Mouse (Mus musculus) cortical plate, adult 2 months (tissue): ENCODE results near the gene Lrrc32.

Experiments
- CTCF ChIP-seq: fragments of 200-500 bp; IDR thresholded peaks from 2 replicates; pipeline ENCODE4 v1.5.1; 2011; ENCODE audit warnings: mild to moderate bottlenecking, control low read depth, low read length; ENCODE audit not compliant: insufficient read depth; ENCODE audit errors: extremely low read depth
- POLR2A ChIP-seq: fragments of 200-500 bp; IDR thresholded peaks from 2 replicates; pipeline ENCODE4 v1.6.1; 2011; ENCODE audit warnings: mild to moderate bottlenecking, low read length, control low read depth; ENCODE audit not compliant: insufficient read depth; ENCODE audit errors: extremely low read depth

DNA sequence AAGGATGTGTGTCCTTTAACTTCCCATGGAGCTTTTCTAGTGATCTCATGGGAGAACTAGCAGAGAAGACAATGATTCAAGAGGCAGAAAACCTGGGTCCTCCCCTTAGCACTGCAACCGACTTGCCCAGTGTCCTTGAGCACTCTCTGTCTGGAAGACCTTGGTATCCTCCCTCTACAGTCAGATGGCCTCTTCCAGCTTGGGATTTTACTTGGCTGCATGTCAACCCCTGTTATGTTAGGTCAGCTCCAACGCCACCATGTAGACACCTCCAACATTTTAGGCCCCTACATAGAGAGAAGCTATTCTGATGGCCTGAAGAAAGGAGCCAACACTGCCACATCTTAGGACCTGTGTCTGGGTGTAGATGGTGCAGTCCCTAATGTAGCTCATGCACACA lies 16.6 kb upstream of the Lrrc32 start:
- TF ChIP-seq CTCF (no peak), POLR2A (no peak)
